Mouse (Mus musculus) liver, embryonic 15.5 days (tissue): ENCODE data around the gene Plac1. TPM values are rescaled to one million over a fixed set of nuclear protein-coding genes. Genes with fewer than 3 reads are reported as not detected.

Source experiments
- ATAC-seq: fragments of 200-750 bp; cut with Nextera tagmentation; 2 replicates; pipeline ENCODE4 v1.8.0; 2017; ENCODE audit warnings: moderate number of reproducible peaks, mild to moderate bottlenecking, moderate library complexity; ENCODE audit not compliant: insufficient read depth
- H3K27ac ChIP-seq: fragments of 300-500 bp; sonication (generic); replicated peaks from 2 replicates; pipeline ENCODE4 v1.5.1; 2015; ENCODE audit warnings: mild to moderate bottlenecking, inconsistent platforms
- H3K27me3 ChIP-seq: fragments of 300-500 bp; sonication (generic); 2 replicates; pipeline ENCODE4 v1.6.1; 2015; ENCODE audit warnings: mild to moderate bottlenecking, inconsistent platforms
- H3K36me3 ChIP-seq: fragments of 300-500 bp; sonication (generic); replicated peaks from 2 replicates; pipeline ENCODE4 v1.6.1; 2015; ENCODE audit warnings: moderate library complexity, mild to moderate bottlenecking, inconsistent platforms
- H3K4me1 ChIP-seq: fragments of 300-500 bp; sonication (generic); replicated peaks from 2 replicates; pipeline ENCODE4 v1.6.1; 2015; ENCODE audit warnings: inconsistent platforms
- H3K4me2 ChIP-seq: fragments of 300-500 bp; sonication (generic); 2 replicates; pipeline ENCODE4 v1.6.1; 2015; ENCODE audit warnings: moderate library complexity, mild to moderate bottlenecking, inconsistent platforms
- H3K4me3 ChIP-seq: fragments of 300-500 bp; sonication (generic); replicated peaks from 2 replicates; pipeline ENCODE4 v1.5.1; 2015; ENCODE audit warnings: mild to moderate bottlenecking, inconsistent platforms
- H3K9ac ChIP-seq: fragments of 300-500 bp; sonication (generic); 2 replicates; pipeline ENCODE4 v1.6.1; 2015; ENCODE audit warnings: moderate library complexity, mild to moderate bottlenecking, inconsistent platforms
- H3K9me3 ChIP-seq: fragments of 300-500 bp; sonication (generic); replicated peaks from 2 replicates; pipeline ENCODE4 v1.6.1; 2016; ENCODE audit warnings: inconsistent platforms
- WGBS: fragments of 180-500 bp; shearing (Covaris S2); methylation state at CpG from one replicate; pipeline ENCODE4 v1.1.7; 2015; ENCODE audit warnings: mixed read lengths; ENCODE audit not compliant: insufficient replicate concordance; 5-methylcytosine and 5-hydroxymethylcytosine counted together
- polyA plus RNA-seq: library from polyadenylated mRNA; unstranded; fragments of >200 nt; fragmentation: Nextera tagmentation; extraction: Ambion mirVana; gene quantifications from 2 replicates; pipeline ENCODE4 v1.2.1, GENCODE M21; 2015

Gene Plac1
- polyA plus RNA-seq, 1 experiment from 2014 or later: 1.1 TPM

DNA sequence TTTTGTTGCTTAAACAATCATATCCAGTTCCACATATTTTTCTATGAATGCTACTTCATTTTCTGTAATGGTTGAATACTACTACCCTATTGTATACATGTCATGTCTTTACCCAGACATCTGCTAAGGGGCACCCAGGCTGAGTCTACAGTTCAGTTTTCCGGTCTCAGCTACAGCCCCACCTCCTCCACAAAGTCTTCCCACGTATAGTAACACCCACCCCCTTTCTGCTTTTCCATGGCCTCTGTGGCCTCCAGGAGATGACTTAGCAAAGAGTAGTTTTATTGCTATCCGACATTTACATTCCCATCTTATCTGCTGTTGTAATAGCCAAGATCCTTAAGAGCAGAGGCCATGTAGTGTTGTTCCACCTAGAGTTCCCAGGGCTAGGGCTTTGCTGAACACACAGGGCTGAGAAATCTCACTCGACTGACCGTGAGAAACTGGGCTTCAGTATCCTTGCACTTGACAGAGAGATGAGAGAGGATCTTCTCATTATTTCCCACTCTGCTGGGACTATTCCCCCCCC is 93.5 kb downstream of the Plac1 start:
- Histone ChIP-seq H3K9ac (no peak overlapping the region), H3K27me3 (no peaks in the 10 kb centered on the region; the same call in 1 of the 2 replicates), H3K4me2 (no peak overlapping the region), H3K4me1 (no peaks in the 10 kb centered on the region), H3K36me3 (no peaks in the 10 kb centered on the region), H3K27ac (no peak overlapping the region), H3K9me3 (no peaks in the 10 kb centered on the region), H3K4me3 (no peak overlapping the region)
- 61% methylated on average over 5 of the region's 5 CpGs for WGBS
- ATAC-seq: no peak

DNA sequence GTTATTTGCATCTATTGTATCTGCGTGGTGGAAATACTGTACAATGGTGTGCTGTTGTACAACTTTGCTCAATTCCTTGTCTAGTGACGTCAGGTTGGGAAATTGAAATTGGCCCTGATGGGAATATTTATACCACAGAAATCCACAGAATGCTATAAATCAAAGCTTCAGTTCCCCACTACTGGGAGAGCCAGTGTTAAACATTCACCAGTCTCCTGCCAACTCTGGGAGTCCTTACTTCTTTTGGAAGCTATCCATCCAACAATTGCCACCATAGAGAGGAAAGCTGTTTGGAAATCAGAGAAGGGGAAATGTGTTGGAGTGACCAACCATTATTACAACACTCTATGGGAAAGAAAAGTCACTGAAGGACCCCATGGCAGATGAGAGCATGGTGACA is 100.3 kb downstream of the Plac1 start:
- Histone ChIP-seq H3K4me1 (no peaks in the 10 kb centered on the region), H3K27me3 (no peaks in the 10 kb centered on the region), H3K36me3 (no peaks in the 10 kb centered on the region), H3K4me3 (no peak overlapping the region), H3K9me3 (no peaks in the 10 kb centered on the region), H3K9ac (no peak overlapping the region), H3K27ac (no peak overlapping the region), H3K4me2 (no peak overlapping the region)
- ATAC-seq: no peak
- 54% methylated on average over 2 of the region's 2 CpGs for WGBS

DNA sequence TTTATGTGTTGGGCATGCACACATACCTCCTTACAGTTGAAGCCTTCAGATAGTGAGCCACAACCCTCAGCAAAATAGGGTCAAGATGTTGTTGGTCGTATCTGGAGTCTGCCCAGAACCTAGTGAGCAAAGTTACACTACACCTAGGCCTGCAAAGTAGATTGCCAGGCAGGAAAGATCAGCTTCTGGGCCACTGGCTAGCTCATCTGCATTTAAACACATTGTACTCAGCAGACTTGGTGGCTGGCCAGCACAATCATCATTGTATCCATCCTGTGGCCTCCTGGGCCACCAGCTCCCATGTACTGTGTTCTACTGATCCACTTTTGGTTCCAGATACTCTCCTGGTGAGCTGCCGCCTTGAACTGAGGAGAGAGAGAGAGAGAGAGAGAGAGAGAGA is 102.8 kb downstream of the Plac1 start:
- Histone ChIP-seq H3K4me2 (no peak overlapping the region), H3K4me1 (no peaks in the 10 kb centered on the region)
- 35% methylated on average over 2 of the region's 2 CpGs for WGBS

DNA sequence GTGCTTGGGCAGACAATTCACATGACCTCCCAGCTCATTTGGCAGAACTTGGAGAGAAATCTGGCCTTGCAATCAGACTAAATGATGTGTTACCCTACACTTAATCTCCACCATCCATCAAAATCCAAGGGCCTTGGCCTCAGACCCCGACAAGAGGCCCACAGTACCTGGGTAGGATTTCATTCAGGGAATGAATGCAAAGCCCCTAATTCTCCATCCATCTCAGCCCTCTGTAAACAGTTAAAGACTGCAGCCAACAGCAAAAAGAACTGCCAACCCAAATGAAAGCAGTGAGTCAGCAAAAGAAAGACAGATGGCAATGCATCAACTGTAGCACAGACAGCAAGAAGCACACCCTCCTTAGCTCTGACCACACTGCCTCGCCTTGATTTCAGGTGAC is 110.4 kb downstream of the Plac1 start:
- Histone ChIP-seq H3K27ac (no peak overlapping the region), H3K4me2 (no peak overlapping the region), H3K9ac (no peak overlapping the region), H3K4me3 (no peak overlapping the region), H3K27me3 (0 out of 2 replicates have a peak, but pooled peaks cover 2% of the 10 kb centered on the region), H3K36me3 (no peaks in the 10 kb centered on the region), H3K4me1 (no peaks in the 10 kb centered on the region), H3K9me3 (no peaks in the 10 kb centered on the region)
- 36% methylated on average over 2 of the region's 2 CpGs for WGBS
- ATAC-seq: no peak

More for the DNA sequence above, 102.8 kb downstream of the Plac1 start:
- H3K27me3 ChIP-seq: no peaks in the 10 kb centered on the region
- no peak overlapping the region for H3K9ac ChIP-seq
- no peaks in the 10 kb centered on the region for H3K9me3 ChIP-seq
- ATAC-seq: no peak
- H3K4me3 ChIP-seq: no peak overlapping the region
- H3K27ac ChIP-seq: no peak overlapping the region
- no peaks in the 10 kb centered on the region for H3K36me3 ChIP-seq

DNA sequence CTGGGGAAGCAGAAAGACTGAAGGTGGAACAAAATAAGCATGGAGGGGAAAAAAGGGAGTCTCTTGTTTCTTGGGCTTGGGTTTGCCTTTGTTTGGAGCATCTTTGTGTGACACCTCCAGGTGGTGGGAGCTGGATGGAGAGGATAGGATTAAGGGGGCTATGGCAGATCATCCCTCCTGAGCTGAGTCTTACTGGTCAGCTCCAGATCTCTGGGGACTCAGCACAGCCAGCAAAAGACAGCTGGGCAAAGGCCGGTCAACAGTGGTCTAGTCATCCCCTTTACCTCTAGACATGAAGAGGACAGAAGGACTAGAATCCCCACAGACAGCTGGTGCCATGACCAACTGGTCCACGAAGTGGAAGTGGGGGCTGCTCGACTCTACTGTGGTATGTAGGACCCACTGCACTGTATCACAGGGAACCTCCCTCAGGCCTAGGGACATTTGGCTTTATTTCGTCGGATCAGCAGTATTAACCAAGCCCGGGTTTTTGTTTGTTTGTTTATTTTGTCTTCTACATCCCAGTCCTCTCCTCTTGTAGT is 113.3 kb downstream of the Plac1 start:
- WGBS: 45% methylated on average over 6 of the region's 6 CpGs
- no peak for ATAC-seq
- Histone ChIP-seq H3K4me1 (no peaks in the 10 kb centered on the region), H3K4me3 (no peak overlapping the region), H3K9me3 (no peaks in the 10 kb centered on the region), H3K9ac (no peak overlapping the region), H3K27ac (no peak overlapping the region), H3K27me3 (peaks cover 2% of the 10 kb centered on the region; the same call in 1 of the 2 replicates), H3K36me3 (no peaks in the 10 kb centered on the region), H3K4me2 (no peak overlapping the region)

DNA sequence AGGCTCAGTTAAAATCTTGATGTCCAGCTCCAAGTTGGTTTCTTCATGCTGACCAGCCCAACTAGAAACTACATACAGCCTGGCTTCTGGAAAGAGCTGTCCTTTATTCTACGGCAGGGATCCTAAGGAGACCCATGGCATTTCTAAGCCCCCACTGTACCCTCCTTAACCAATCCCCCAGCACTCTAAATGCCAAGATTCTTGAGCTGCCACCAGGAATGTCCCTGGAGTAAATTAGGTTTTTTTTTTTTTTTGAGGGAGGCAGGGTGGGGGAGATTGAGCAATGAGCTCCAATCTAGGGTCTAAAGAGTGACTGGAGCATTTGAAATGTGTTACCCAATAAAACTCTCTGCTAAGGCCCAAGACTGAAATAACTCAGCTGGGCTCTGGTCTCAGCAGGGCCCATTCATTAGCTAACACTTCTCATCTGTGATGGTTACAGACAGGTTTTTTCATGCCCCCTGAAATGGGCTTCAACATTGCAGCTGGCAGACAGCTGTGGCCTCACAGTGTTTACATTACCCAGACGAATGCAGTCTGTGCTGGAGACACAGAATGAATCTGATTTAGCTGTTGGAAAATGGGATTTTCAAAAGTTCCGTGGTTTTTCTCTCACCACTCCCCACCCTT is 114.0 kb downstream of the Plac1 start:
- Histone ChIP-seq H3K9ac (no peak overlapping the region), H3K4me2 (no peak overlapping the region), H3K9me3 (no peaks in the 10 kb centered on the region), H3K4me1 (no peaks in the 10 kb centered on the region), H3K4me3 (no peak overlapping the region), H3K27ac (no peak overlapping the region), H3K36me3 (no peaks in the 10 kb centered on the region), H3K27me3 (peaks cover 2% of the 10 kb centered on the region; the same call in 1 of the 2 replicates)
- ATAC-seq: no peak
- 38% methylated on average over 3 of the region's 3 CpGs for WGBS

DNA sequence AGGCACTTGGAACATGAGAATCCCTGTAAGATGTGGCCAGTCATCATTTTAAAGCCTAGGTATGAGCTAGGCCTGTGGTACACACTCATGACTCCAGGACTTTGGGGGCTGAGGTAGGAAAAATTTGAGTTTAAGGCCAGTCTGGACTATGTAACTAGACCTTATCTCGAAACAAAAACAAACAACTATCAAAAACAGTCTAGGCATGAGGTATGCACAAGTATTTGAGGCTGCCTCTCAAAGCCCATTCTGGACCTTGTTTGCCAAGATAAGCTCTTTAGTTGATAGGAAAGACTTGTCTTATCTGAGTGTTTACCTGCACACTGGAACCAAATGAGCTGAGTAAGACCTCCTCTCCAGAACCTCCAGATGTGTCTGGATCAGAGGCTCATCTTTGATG is 116.3 kb downstream of the Plac1 start:
- Histone ChIP-seq H3K27ac (no peak overlapping the region), H3K9me3 (no peaks in the 10 kb centered on the region), H3K27me3 (no peaks in the 10 kb centered on the region; the same call in none of the 2 replicates), H3K4me3 (no peak overlapping the region), H3K36me3 (no peaks in the 10 kb centered on the region), H3K4me2 (no peak overlapping the region), H3K9ac (no peak overlapping the region), H3K4me1 (no peaks in the 10 kb centered on the region)
- no peak for ATAC-seq
- WGBS: 38% methylated on average over 1 of the region's 1 CpGs

DNA sequence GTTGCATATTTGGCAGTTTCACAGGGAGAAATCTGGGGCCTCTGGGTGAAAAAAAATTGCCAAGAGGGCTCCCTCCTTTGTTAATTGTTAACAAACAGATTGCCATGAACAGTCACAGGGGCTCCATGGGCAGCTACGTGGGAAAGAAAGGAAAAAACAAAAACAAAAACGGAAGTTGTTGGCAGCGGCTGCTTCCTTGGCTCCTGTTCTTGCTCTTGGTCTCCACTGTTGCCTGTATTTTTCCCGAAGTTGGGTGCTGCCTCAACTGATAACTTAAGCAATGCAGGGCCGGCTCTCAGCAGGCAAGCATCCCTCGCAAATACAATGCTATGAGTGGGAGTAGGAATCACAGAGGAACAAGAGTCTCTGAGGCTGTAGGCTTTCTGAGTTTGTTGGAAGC is 121.3 kb downstream of the Plac1 start:
- H3K27me3 ChIP-seq: no peaks in the 10 kb centered on the region; the same call in none of the 2 replicates
- H3K4me3 ChIP-seq: no peak overlapping the region
- ATAC-seq: no peak
- no peak overlapping the region for H3K4me2 ChIP-seq
- no peaks in the 10 kb centered on the region for H3K4me1 ChIP-seq
- no peak overlapping the region for H3K9ac ChIP-seq
- H3K27ac ChIP-seq: no peak overlapping the region
- WGBS: 38% methylated on average over 6 of the region's 6 CpGs
- H3K36me3 ChIP-seq: no peaks in the 10 kb centered on the region
- H3K9me3 ChIP-seq: no peaks in the 10 kb centered on the region

DNA sequence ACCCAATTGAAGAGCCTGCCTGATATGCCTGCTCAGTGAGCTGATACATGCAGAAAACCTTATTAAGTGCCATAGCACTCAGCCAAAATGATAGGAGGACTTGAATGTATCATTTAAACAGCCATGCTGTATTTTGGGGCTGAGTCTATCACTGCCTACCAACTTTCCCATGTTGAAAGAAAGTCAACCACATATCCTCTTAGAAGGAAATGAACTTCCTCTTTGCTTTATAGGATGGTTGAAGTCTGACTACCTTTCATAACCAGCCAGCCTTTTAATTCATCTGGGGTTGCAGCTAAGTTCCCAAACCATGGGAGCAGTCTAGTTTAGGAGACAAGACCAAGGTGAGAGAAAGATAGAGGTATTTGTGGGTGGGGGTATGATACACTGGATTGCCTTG is 121.9 kb downstream of the Plac1 start:
- no peaks in the 10 kb centered on the region for H3K9me3 ChIP-seq
- no peaks in the 10 kb centered on the region; the same call in none of the 2 replicates for H3K27me3 ChIP-seq
- no peaks in the 10 kb centered on the region for H3K36me3 ChIP-seq
- ATAC-seq: no peak
- no peak overlapping the region for H3K27ac ChIP-seq
- no peak overlapping the region for H3K9ac ChIP-seq
- no peak overlapping the region for H3K4me3 ChIP-seq
- no peaks in the 10 kb centered on the region for H3K4me1 ChIP-seq
- H3K4me2 ChIP-seq: no peak overlapping the region

DNA sequence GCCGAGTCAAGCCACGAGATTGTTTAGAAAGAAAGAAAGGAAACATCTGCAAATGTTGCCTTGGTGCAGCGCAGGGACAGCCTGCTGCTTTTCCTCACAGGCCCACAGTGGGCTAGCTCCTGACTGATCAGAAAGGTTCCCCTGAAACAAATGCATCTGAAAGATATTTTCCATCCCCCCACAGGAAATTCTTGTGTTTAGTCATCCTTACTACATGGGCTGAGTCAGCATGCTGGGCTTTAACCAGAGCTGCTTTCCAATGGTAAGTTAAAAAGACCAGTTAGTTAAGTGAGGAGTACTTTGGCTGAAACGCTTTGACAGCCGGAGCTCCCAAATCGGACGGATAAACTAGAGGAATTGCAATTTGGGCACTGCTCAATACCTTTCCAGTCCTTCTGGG is 124.9 kb downstream of the Plac1 start:
- no peak overlapping the region for H3K9ac ChIP-seq
- no peaks in the 10 kb centered on the region; the same call in 1 of the 2 replicates for H3K27me3 ChIP-seq
- no peak overlapping the region for H3K4me2 ChIP-seq
- H3K27ac ChIP-seq: no peak overlapping the region
- no peaks in the 10 kb centered on the region for H3K9me3 ChIP-seq
- ATAC-seq: no peak
- H3K4me3 ChIP-seq: no peak overlapping the region
- WGBS: 53% methylated on average over 7 of the region's 7 CpGs
- no peaks in the 10 kb centered on the region for H3K4me1 ChIP-seq
- no peaks in the 10 kb centered on the region for H3K36me3 ChIP-seq

DNA sequence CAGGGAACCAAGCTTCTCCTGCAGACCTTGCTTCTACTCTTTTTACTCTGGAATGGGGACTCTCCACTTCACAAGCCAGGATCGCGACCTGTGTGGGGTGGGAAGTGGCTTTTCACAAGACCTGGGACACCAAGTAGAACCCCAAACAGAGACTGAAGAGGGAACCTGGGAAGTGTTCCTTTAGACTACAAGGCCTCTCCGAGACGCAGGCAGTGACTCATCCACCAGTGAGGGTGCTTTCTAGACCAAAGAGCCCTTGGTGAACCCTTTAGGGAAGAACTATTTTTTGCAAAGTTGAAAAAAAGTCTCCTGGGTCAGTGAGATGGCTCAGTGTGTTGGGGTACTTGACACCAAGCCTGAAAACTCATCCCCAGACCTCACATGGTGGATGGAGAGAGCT is 129.8 kb downstream of the Plac1 start:
- Histone ChIP-seq H3K27ac (no peak overlapping the region), H3K4me3 (no peak overlapping the region), H3K4me1 (no peaks in the 10 kb centered on the region), H3K9ac (no peak overlapping the region), H3K4me2 (no peak overlapping the region), H3K36me3 (no peaks in the 10 kb centered on the region), H3K27me3 (no peaks in the 10 kb centered on the region), H3K9me3 (no peaks in the 10 kb centered on the region)
- no peak for ATAC-seq
- WGBS: 66% methylated on average over 4 of the region's 4 CpGs

DNA sequence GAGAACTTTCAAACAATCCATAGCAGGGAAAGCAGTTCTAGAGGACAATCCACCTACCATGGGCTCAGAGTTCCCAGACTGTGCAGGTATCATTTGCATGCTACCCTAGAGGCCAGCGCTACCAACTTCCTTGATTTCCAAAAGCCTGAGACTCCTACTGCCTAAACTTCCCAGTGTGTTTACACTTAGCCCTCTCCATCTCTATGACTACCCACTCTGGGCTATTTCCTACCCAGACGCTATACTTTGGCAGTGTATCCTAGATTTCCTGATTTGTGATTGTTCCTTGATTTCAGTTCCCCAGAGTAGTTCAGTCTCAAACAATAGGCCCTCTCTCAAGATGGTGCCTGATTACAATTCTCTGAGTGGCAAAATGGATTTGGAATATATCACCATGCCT is 132.8 kb downstream of the Plac1 start:
- H3K36me3 ChIP-seq: no peaks in the 10 kb centered on the region
- no peak overlapping the region for H3K9ac ChIP-seq
- H3K4me1 ChIP-seq: no peaks in the 10 kb centered on the region
- no peak overlapping the region for H3K27ac ChIP-seq
- ATAC-seq: no peak
- H3K27me3 ChIP-seq: no peaks in the 10 kb centered on the region
- H3K4me3 ChIP-seq: no peak overlapping the region
- no peak overlapping the region for H3K4me2 ChIP-seq
- H3K9me3 ChIP-seq: no peaks in the 10 kb centered on the region
- WGBS: 75% methylated on average over 2 of the region's 2 CpGs
